Mouse (Mus musculus): Measurements from ENCODE around the gene Palm3.

GRCm38 (mm10) chr8:84072321-84072720, 51.0 kb downstream of the Palm3 start:
- TF ChIP-seq CTCF (IDR thresholded peaks at IDR 0.05; ENCODE audit: control insufficient read depth, insufficient read depth, low read length): no peak
- no peak for TF ChIP-seq POLR2A (IDR thresholded peaks at IDR 0.05; ENCODE audit: borderline replicate concordance, control insufficient read depth, low read depth, low read length)

All from bone marrow, adult 2 months (tissue).